Mouse (Mus musculus) ovary, postnatal 36 days (tissue): ENCODE results near the gene Cep135.

Source experiments
- DNase-seq: peaks from one replicate; pipeline ENCODE4 v3.0.0; 2022; ENCODE audit warnings: low spot score, mixed read lengths

Gene Cep135

GRCm38 (mm10) chr5:76684658-76685605 lies 96.4 kb downstream of the Cep135 start:
- peak; percentile 31 for DNase-seq

- DNase-seq, result no peak
Observed at GRCm38 (mm10) chr5:76687961-76688600, 99.6 kb downstream of the Cep135 start.

- DNase-seq, result no peak
Observed at GRCm38 (mm10) chr5:76688643-76689042, 100.1 kb downstream of the Cep135 start.

DNA sequence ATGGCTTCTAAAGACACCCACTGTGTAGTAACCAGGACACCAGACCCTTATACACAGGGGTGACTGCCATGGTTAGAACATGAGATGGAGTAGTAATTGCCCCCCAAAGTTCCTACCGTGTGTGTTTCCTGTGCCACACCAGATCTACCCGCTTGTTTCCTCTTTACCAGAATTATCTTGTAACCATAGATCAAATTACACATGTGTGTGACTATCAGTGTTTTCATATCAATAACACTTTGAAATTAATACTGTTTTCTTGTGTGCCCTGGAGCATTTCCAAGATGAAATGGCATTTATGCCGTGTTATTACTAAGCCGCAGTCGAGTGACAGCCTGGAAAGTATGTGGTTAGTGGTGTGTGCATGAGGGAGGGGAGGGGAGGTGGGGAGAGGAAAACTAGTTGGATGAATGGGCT lies 101.7 kb downstream of the Cep135 start:
- DNase-seq, result no peak

- no peak for DNase-seq
Observed at GRCm38 (mm10) chr5:76691251-76691650, 102.8 kb downstream of the Cep135 start.

GRCm38 (mm10) chr5:76691706-76692424 lies 103.4 kb downstream of the Cep135 start:
- no peak for DNase-seq
